Mouse (Mus musculus): ENCODE results near the gene Ppp1r18. TPM values are rescaled to one million over a fixed set of nuclear protein-coding genes. Genes with fewer than 3 reads are reported as not detected.

The Ppp1r18 gene
- polyA plus RNA-seq (2016; fragmentation: Nextera tagmentation; extraction: Ambion mirVana): 29.6 and 32.2 TPM in 2 replicates

GRCm38 (mm10) chr17:35865481-35866280 is at the start of gene Ppp1r18:
Gene Ppp1r18, plus strand, starts transcription at chr17:35865593.
- peak within 1 kb of the TSS; percentile 83 for H3K4me3 ChIP-seq
- whole genome bisulfite sequencing: under 1% methylated on average over 46 of the region's 48 CpGs
- H3K27me3 ChIP-seq (ENCODE audit: insufficient read depth, poor library complexity, severe bottlenecking): 0 out of 2 replicates have a peak, but pooled peaks cover 4% of the 10 kb centered on the region
- H3K27ac ChIP-seq: peak within 1 kb of the TSS; percentile 99
- H3K9me3 ChIP-seq: no peaks in the 10 kb centered on the region; the same call in 1 of the 2 replicates
- H3K4me1 ChIP-seq (replicated peaks): peaks cover 92% of the 10 kb centered on the region
- peaks cover 41% of the 10 kb centered on the region for H3K36me3 ChIP-seq
- DNase-seq (ENCODE audit: low spot score): peak; percentile 92

GRCm38 (mm10) chr17:35815836-35816235 is 49.6 kb upstream of the Ppp1r18 start:
- H3K27ac ChIP-seq: no peak overlapping the region
- 74% methylated on average over 7 of the region's 7 CpGs for WGBS
- H3K27me3 ChIP-seq (ENCODE audit: insufficient read depth, poor library complexity, severe bottlenecking): peaks cover 32% of the 10 kb centered on the region; the same call in 1 of the 2 replicates
- no peaks in the 10 kb centered on the region for H3K9me3 ChIP-seq
- no peak for DNase-seq (ENCODE audit: low spot score)
- H3K4me1 ChIP-seq (replicated peaks): peaks cover 16% of the 10 kb centered on the region
- H3K36me3 ChIP-seq: no peaks in the 10 kb centered on the region
- H3K4me3 ChIP-seq: no peak overlapping the region

GRCm38 (mm10) chr17:35816686-35817085 is 48.7 kb upstream of the Ppp1r18 start:
- 0 out of 2 replicates have a peak overlapping the region, but pooled peaks have one; percentile 6 for H3K4me3 ChIP-seq
- H3K36me3 ChIP-seq: no peaks in the 10 kb centered on the region
- no peak for DNase-seq (ENCODE audit: low spot score)
- 27% methylated on average over 14 of the region's 14 CpGs for WGBS
- peaks cover 41% of the 10 kb centered on the region; the same call in 1 of the 2 replicates for H3K27me3 ChIP-seq (ENCODE audit: insufficient read depth, poor library complexity, severe bottlenecking)
- H3K27ac ChIP-seq: 0 out of 2 replicates have a peak overlapping the region, but pooled peaks have one; percentile 50
- no peaks in the 10 kb centered on the region for H3K9me3 ChIP-seq
- peaks cover 24% of the 10 kb centered on the region for H3K4me1 ChIP-seq (replicated peaks)

GRCm38 (mm10) chr17:35817226-35817625 is 48.2 kb upstream of the Ppp1r18 start:
- Histone ChIP-seq H3K27ac (0 out of 2 replicates have a peak overlapping the region, but pooled peaks have one; percentile 50), H3K27me3 (ENCODE audit: insufficient read depth, poor library complexity, severe bottlenecking) (peaks cover 46% of the 10 kb centered on the region; the same call in 1 of the 2 replicates), H3K36me3 (no peaks in the 10 kb centered on the region), H3K4me3 (0 out of 2 replicates have a peak overlapping the region, but pooled peaks have one; percentile 6), H3K4me1 (replicated peaks) (peaks cover 30% of the 10 kb centered on the region), H3K9me3 (no peaks in the 10 kb centered on the region)
- WGBS: 46% methylated on average over 10 of the region's 10 CpGs
- DNase-seq (ENCODE audit: low spot score): peak; percentile 32

- Histone ChIP-seq H3K9me3 (no peaks in the 10 kb centered on the region), H3K4me1 (replicated peaks) (peaks cover 49% of the 10 kb centered on the region), H3K27ac (no peak overlapping the region), H3K27me3 (ENCODE audit: insufficient read depth, poor library complexity, severe bottlenecking) (peaks cover 47% of the 10 kb centered on the region; the same call in 1 of the 2 replicates), H3K36me3 (peaks cover 6% of the 10 kb centered on the region; the same call in 1 of the 2 replicates), H3K4me3 (no peak overlapping the region)
- no peak for DNase-seq (ENCODE audit: low spot score)
- WGBS: 80% methylated on average over 5 of the region's 5 CpGs
These were observed 45.3 kb upstream of the Ppp1r18 start for GRCm38 (mm10) chr17:35820111-35820510.

GRCm38 (mm10) chr17:35821439-35822430 is 43.7 kb upstream of the Ppp1r18 start, which contains the start of gene Ier3:
Gene Ier3, plus strand, starts transcription at chr17:35821684.
- Histone ChIP-seq H3K36me3 (peaks cover 22% of the 10 kb centered on the region), H3K4me3 (peak within 1 kb of the TSS; percentile 77), H3K9me3 (no peaks in the 10 kb centered on the region), H3K27ac (peak within 1 kb of the TSS; percentile 95), H3K4me1 (replicated peaks) (peaks cover 45% of the 10 kb centered on the region), H3K27me3 (ENCODE audit: insufficient read depth, poor library complexity, severe bottlenecking) (peaks cover 36% of the 10 kb centered on the region; the same call in 1 of the 2 replicates)
- DNase-seq (ENCODE audit: low spot score): peak; percentile 76
- WGBS: under 1% methylated on average over 62 of the region's 62 CpGs

- DNase-seq (ENCODE audit: low spot score): no peak
- Histone ChIP-seq H3K4me1 (replicated peaks) (peaks cover 38% of the 10 kb centered on the region), H3K27ac (peak overlapping the region; percentile 95), H3K4me3 (peak overlapping the region; percentile 77), H3K36me3 (peaks cover 30% of the 10 kb centered on the region), H3K27me3 (ENCODE audit: insufficient read depth, poor library complexity, severe bottlenecking) (peaks cover 33% of the 10 kb centered on the region; the same call in 1 of the 2 replicates), H3K9me3 (no peaks in the 10 kb centered on the region)
- WGBS: 3% methylated on average over 11 of the region's 11 CpGs
These were observed 42.8 kb upstream of the Ppp1r18 start for GRCm38 (mm10) chr17:35822564-35822963.

- peaks cover 33% of the 10 kb centered on the region; the same call in 1 of the 2 replicates for H3K27me3 ChIP-seq (ENCODE audit: insufficient read depth, poor library complexity, severe bottlenecking)
- H3K36me3 ChIP-seq: peaks cover 37% of the 10 kb centered on the region
- H3K9me3 ChIP-seq: no peaks in the 10 kb centered on the region
- WGBS: under 1% methylated on average over 47 of the region's 47 CpGs
- H3K27ac ChIP-seq: peak within 1 kb of the TSS; percentile 95
- DNase-seq (ENCODE audit: low spot score): peak; percentile 90
- H3K4me1 ChIP-seq (replicated peaks): peaks cover 38% of the 10 kb centered on the region
- peak within 1 kb of the TSS; percentile 77 for H3K4me3 ChIP-seq
These were observed 42.1 kb upstream of the Ppp1r18 start, which contains the start of gene Flot1 for GRCm38 (mm10) chr17:35822964-35823937. Gene Flot1, plus strand, starts transcription at chr17:35823230.

- Histone ChIP-seq H3K36me3 (peaks cover 42% of the 10 kb centered on the region), H3K9me3 (no peaks in the 10 kb centered on the region), H3K27me3 (ENCODE audit: insufficient read depth, poor library complexity, severe bottlenecking) (peaks cover 29% of the 10 kb centered on the region; the same call in 1 of the 2 replicates), H3K27ac (no peak overlapping the region), H3K4me3 (peak overlapping the region; percentile 77; the same call in 1 of the 2 replicates), H3K4me1 (replicated peaks) (peaks cover 38% of the 10 kb centered on the region)
- peak; percentile 37 for DNase-seq (ENCODE audit: low spot score)
- 58% methylated on average over 7 of the region's 7 CpGs for WGBS
These were observed 41.0 kb upstream of the Ppp1r18 start for GRCm38 (mm10) chr17:35824402-35824801.

GRCm38 (mm10) chr17:35825109-35825850 is 40.1 kb upstream of the Ppp1r18 start:
- no peak for DNase-seq (ENCODE audit: low spot score)
- Histone ChIP-seq H3K4me3 (no peak overlapping the region), H3K27me3 (ENCODE audit: insufficient read depth, poor library complexity, severe bottlenecking) (peaks cover 20% of the 10 kb centered on the region; the same call in 1 of the 2 replicates), H3K36me3 (peaks cover 51% of the 10 kb centered on the region), H3K4me1 (replicated peaks) (peaks cover 47% of the 10 kb centered on the region), H3K9me3 (no peaks in the 10 kb centered on the region), H3K27ac (no peak overlapping the region)
- 95% methylated on average over 13 of the region's 13 CpGs for WGBS
